39 mouse cellular contexts compared by ENCODE assay signal in genomic region chr16:20345464-20345863, GRCm38 (mm10). TPM values are rescaled to one million over a fixed set of nuclear protein-coding genes. Genes with fewer than 3 reads are reported as not detected.
"Had no signal": no experiment of that assay in that cellular context is flagged by ENCODE, and none has a peak within 500 bp of the region (broad histone marks: within the 10 kb centered on the region; RNA-seq: fewer than 3 reads in every experiment).

No protein-coding gene starts in this region.

- H3K4me3 ChIP-seq: heart, embryonic 12.5 days; heart, embryonic 13.5 days; heart, embryonic 15.5 days; hindbrain, embryonic 10.5 days; hindbrain, embryonic 12.5 days; hindbrain, embryonic 13.5 days; hindbrain, embryonic 15.5 days; intestine, embryonic 15.5 days; kidney, embryonic 15.5 days; left cerebral cortex, adult 2 months had no signal

- ATAC-seq: hindbrain, embryonic 16.5 days; hindbrain, postnatal 0 days; inflammation-experienced regulatory T-cells, adult 6 months; intestine, embryonic 15.5 days; intestine, embryonic 16.5 days; intestine, postnatal 0 days had no signal

- DNase-seq: heart, postnatal 10 days; heart, postnatal 14 days; heart, postnatal 36 days; heart, postnatal 4 days; kidney, adult 11 months; kidney, adult 18-20 months; kidney, adult 2 months; kidney, adult 8-10 months; kidney, adult 9 months; kidney, postnatal 10 days; kidney, postnatal 14 days; kidney, postnatal 25 days; kidney, postnatal 36 days; kidney, postnatal 4 days; layer of hippocampus, adult 9-11 months; layer of hippocampus, postnatal 36 days had no signal

- H3K27ac ChIP-seq: heart, embryonic 13.5 days; heart, embryonic 15.5 days; hindbrain, embryonic 10.5 days; hindbrain, embryonic 12.5 days; hindbrain, embryonic 13.5 days; hindbrain, embryonic 14.5 days; hindbrain, embryonic 15.5 days; hindbrain, postnatal 0 days; intestine, embryonic 15.5 days; kidney, embryonic 15.5 days; kidney, postnatal 0 days; left cerebral cortex, adult 2 months had no signal

RNA-seq across cellular contexts. Expression of gene Cyp2ab1, which starts 20.3 kb away (rescaled TPM):
- total RNA-seq: layer of hippocampus, adult 18-20 months; layer of hippocampus, postnatal 10 days; layer of hippocampus, postnatal 14 days; layer of hippocampus, postnatal 25 days; layer of hippocampus, postnatal 36 days; left cerebral cortex, adult 18-20 months; left cerebral cortex, adult 2 months; left cerebral cortex, adult 8-10 months had no signal
